Mouse (Mus musculus): Measurements from ENCODE around the gene Ubr4. TPM values are rescaled to one million over a fixed set of nuclear protein-coding genes. Genes with fewer than 3 reads are reported as not detected.
A peak's percentile ranks its signal among the peaks of the same experiment; 100 is the strongest.

Gene Ubr4
- polyA plus RNA-seq, 1 experiment = 129 TPM

GRCm38 (mm10) chr4:139336822-139337483, 15.5 kb upstream of the Ubr4 start:
- DNase-seq = peak; percentile 88
- WGBS = 20% methylated on average over 24 of the region's 24 CpGs
- H3K27ac ChIP-seq (ENCODE audit: insufficient read depth, low read depth, low read length) = peak overlapping the region; percentile 60

GRCm38 (mm10) chr4:139338145-139338544, 14.3 kb upstream of the Ubr4 start:
- H3K36me3 ChIP-seq (ENCODE audit: control insufficient read depth, insufficient read depth, low read length) = no peaks in the 10 kb centered on the region
- H3K27ac ChIP-seq (ENCODE audit: insufficient read depth, low read depth, low read length) = no peak overlapping the region
- no peaks in the 10 kb centered on the region for H3K27me3 ChIP-seq (replicated peaks; ENCODE audit: control insufficient read depth, insufficient read depth, low read length)
- 58% methylated on average over 33 of the region's 33 CpGs for WGBS
- TF ChIP-seq CTCF (conservative IDR thresholded peaks at IDR 0.05; ENCODE audit: insufficient read depth, insufficient read length, low read depth, low read length) (no peak), POLR2A (IDR thresholded peaks at IDR 0.05; ENCODE audit: low read depth, low read length) (no peak)
- DNase-seq = no peak
- no peak overlapping the region for H3K4me3 ChIP-seq (ENCODE audit: insufficient read depth, low read depth, low read length)
- H3K4me1 ChIP-seq (ENCODE audit: control insufficient read depth, insufficient read depth, low read length) = peaks cover 7% of the 10 kb centered on the region; the same call in 1 of the 2 replicates

More at GRCm38 (mm10) chr4:139336822-139337483, 15.5 kb upstream of the Ubr4 start:
- H3K4me1 ChIP-seq (ENCODE audit: control insufficient read depth, insufficient read depth, low read length) = peaks cover 7% of the 10 kb centered on the region; the same call in 1 of the 2 replicates
- H3K27me3 ChIP-seq (replicated peaks; ENCODE audit: control insufficient read depth, insufficient read depth, low read length) = no peaks in the 10 kb centered on the region
- H3K4me3 ChIP-seq (ENCODE audit: insufficient read depth, low read depth, low read length) = peak overlapping the region; percentile 53
- H3K36me3 ChIP-seq (ENCODE audit: control insufficient read depth, insufficient read depth, low read length) = no peaks in the 10 kb centered on the region
- TF ChIP-seq CTCF (conservative IDR thresholded peaks at IDR 0.05; ENCODE audit: insufficient read depth, insufficient read length, low read depth, low read length) (peak; percentile 87), POLR2A (IDR thresholded peaks at IDR 0.05; ENCODE audit: low read depth, low read length) (no peak)

- H3K4me3 ChIP-seq (ENCODE audit: insufficient read depth, low read depth, low read length) = no peak overlapping the region
- no peaks in the 10 kb centered on the region; the same call in 1 of the 2 replicates for H3K4me1 ChIP-seq (ENCODE audit: control insufficient read depth, insufficient read depth, low read length)
- no peaks in the 10 kb centered on the region for H3K27me3 ChIP-seq (replicated peaks; ENCODE audit: control insufficient read depth, insufficient read depth, low read length)
- WGBS = 81% methylated on average over 4 of the region's 4 CpGs
- no peak overlapping the region for H3K27ac ChIP-seq (ENCODE audit: insufficient read depth, low read depth, low read length)
- DNase-seq = no peak
- H3K36me3 ChIP-seq (ENCODE audit: control insufficient read depth, insufficient read depth, low read length) = no peaks in the 10 kb centered on the region
- TF ChIP-seq CTCF (conservative IDR thresholded peaks at IDR 0.05; ENCODE audit: insufficient read depth, insufficient read length, low read depth, low read length) (no peak), POLR2A (IDR thresholded peaks at IDR 0.05; ENCODE audit: low read depth, low read length) (no peak)
These were observed 11.6 kb upstream of the Ubr4 start for GRCm38 (mm10) chr4:139340835-139341234.

- Histone ChIP-seq H3K4me1 (ENCODE audit: control insufficient read depth, insufficient read depth, low read length) (no peaks in the 10 kb centered on the region; the same call in 1 of the 2 replicates), H3K36me3 (ENCODE audit: control insufficient read depth, insufficient read depth, low read length) (no peaks in the 10 kb centered on the region), H3K27me3 (replicated peaks; ENCODE audit: control insufficient read depth, insufficient read depth, low read length) (no peaks in the 10 kb centered on the region), H3K4me3 (ENCODE audit: insufficient read depth, low read depth, low read length) (no peak overlapping the region), H3K27ac (ENCODE audit: insufficient read depth, low read depth, low read length) (no peak overlapping the region)
- peak; percentile 68 for DNase-seq
- TF ChIP-seq POLR2A (IDR thresholded peaks at IDR 0.05; ENCODE audit: low read depth, low read length) (no peak), CTCF (conservative IDR thresholded peaks at IDR 0.05; ENCODE audit: insufficient read depth, insufficient read length, low read depth, low read length) (0 out of 2 replicates have a peak, but pooled peaks have one; percentile 5)
- 39% methylated on average over 7 of the region's 7 CpGs for WGBS
These were observed 10.7 kb upstream of the Ubr4 start for GRCm38 (mm10) chr4:139341556-139342233.

DNA sequence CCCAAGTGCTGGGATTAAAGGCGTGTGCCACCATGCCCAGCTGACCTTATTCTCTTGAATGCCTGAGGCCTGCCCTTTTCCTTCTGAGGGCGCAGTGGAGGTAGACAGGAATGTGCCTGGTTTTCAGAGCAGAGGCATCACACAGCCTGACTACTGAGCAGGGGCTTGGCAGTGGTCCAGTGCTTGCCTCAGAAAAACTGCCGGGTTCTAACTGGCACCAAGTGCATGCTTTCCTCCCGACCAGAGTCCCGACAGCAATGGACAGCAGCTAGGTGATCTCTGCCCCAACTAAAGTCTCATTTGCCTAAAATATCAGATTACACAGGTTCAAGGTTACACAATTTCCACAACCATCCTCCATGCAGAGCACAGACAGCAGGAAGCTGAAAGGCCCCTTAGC, 8.7 kb upstream of the Ubr4 start:
- 30% methylated on average over 5 of the region's 5 CpGs for WGBS
- H3K27me3 ChIP-seq (replicated peaks; ENCODE audit: control insufficient read depth, insufficient read depth, low read length) = no peaks in the 10 kb centered on the region
- no peaks in the 10 kb centered on the region for H3K36me3 ChIP-seq (ENCODE audit: control insufficient read depth, insufficient read depth, low read length)
- H3K27ac ChIP-seq (ENCODE audit: insufficient read depth, low read depth, low read length) = no peak overlapping the region
- H3K4me1 ChIP-seq (ENCODE audit: control insufficient read depth, insufficient read depth, low read length) = no peaks in the 10 kb centered on the region; the same call in 1 of the 2 replicates
- TF ChIP-seq POLR2A (IDR thresholded peaks at IDR 0.05; ENCODE audit: low read depth, low read length) = no peak
- no peak for TF ChIP-seq CTCF (conservative IDR thresholded peaks at IDR 0.05; ENCODE audit: insufficient read depth, insufficient read length, low read depth, low read length)
- DNase-seq = peak; percentile 76
- no peak overlapping the region for H3K4me3 ChIP-seq (ENCODE audit: insufficient read depth, low read depth, low read length)

DNA sequence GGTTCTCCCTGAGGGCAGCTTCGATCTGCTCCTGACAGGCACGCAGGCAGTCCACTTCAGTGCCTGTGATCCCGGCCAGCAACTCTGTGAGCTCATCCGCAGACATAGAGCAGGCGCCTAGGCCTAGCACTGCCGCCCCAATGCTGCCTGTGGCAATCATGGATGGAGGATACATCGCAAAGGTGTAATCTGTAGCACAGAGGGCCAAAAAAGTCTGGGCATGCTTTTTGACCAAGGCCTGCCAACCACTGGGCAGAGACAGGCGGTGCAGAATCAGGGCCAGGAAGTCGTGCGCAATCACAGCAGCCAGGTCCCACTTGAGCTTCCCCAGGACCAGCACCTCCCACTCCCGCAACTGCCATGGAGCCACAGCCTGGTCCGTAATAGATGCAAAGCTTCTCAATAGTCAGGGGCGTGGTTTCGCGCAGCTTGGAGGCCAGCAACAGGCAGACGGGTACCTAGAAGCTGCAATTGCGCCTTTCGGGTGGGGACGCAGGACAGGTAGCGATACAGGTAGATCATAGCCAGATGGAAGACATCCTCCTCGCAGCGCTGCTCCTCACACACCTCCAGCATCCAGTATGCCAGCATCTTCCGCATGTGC, 6.9 kb upstream of the Ubr4 start:
- Histone ChIP-seq H3K4me3 (ENCODE audit: insufficient read depth, low read depth, low read length) (no peak overlapping the region), H3K4me1 (ENCODE audit: control insufficient read depth, insufficient read depth, low read length) (no peaks in the 10 kb centered on the region; the same call in 1 of the 2 replicates), H3K27ac (ENCODE audit: insufficient read depth, low read depth, low read length) (no peak overlapping the region), H3K36me3 (ENCODE audit: control insufficient read depth, insufficient read depth, low read length) (no peaks in the 10 kb centered on the region; the same call in 1 of the 2 replicates), H3K27me3 (replicated peaks; ENCODE audit: control insufficient read depth, insufficient read depth, low read length) (no peaks in the 10 kb centered on the region)
- TF ChIP-seq CTCF (conservative IDR thresholded peaks at IDR 0.05; ENCODE audit: insufficient read depth, insufficient read length, low read depth, low read length) = no peak
- TF ChIP-seq POLR2A (IDR thresholded peaks at IDR 0.05; ENCODE audit: low read depth, low read length) = no peak
- 89% methylated on average over 23 of the region's 23 CpGs for WGBS
- DNase-seq = no peak

All from kidney, adult 2 months (tissue).